Mouse (Mus musculus) heart, postnatal 0 days (tissue): Measurements from ENCODE around the gene Hlcs.

Source experiments
- CTCF ChIP-seq: IDR thresholded peaks from 2 replicates; pipeline ENCODE4 v1.5.1; 2016; ENCODE audit warnings: antibody characterized with exemption, control low read depth, low read depth
- EP300 ChIP-seq: IDR thresholded peaks from 2 replicates; pipeline ENCODE4 v1.6.1; 2016; ENCODE audit warnings: antibody characterized with exemption, low read depth

DNA sequence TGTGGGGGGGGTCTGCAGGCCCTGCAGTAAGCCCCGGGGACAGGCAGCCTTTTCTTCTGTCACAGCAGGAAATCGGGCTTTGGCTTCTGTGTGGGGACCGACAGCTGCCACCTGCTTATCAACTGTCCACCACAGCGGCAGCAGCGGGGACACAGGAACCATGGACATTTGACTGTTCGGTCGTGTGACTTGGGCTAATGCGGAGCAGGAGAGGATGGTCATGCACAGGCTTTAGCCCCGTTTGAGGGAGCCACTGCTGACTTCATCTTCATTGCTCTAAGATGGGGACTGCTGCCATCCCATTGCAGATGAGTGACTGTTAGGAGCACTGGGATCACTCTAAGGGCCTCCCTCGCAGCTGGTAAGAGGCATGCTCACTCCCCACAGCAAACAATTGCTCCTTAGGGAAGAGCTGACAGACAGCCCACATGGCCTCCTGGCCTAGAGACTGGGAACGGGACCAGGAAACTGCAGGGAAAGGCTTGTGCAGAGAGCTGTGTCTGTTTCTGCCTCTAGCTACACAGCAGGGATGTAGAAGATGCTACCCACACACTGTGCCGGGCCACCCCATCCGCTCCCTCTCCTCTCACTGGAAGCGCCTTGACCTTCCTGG is 158.2 kb downstream of the Hlcs start:
- TF ChIP-seq CTCF (no peak), EP300 (no peak)
